Mouse (Mus musculus): ENCODE measurements around the gene Zfp217. TPM values are rescaled to one million over a fixed set of nuclear protein-coding genes. Genes with fewer than 3 reads are reported as not detected.

Zfp217 gene
- total RNA-seq, 2 experiments from 2014 or later, result 4.1 TPM

GRCm38 (mm10) chr2:170141481-170141880 lies 6.4 kb downstream of the Zfp217 start:
- intact Hi-C loops (cut with DNase I), result no loop called here
- no peak for DNase-seq (ENCODE audit: extremely low spot score in 1 of 2, low spot score in 2 of 2)

GRCm38 (mm10) chr2:170139411-170140046 lies 8.4 kb downstream of the Zfp217 start:
- no peak for DNase-seq (ENCODE audit: extremely low spot score in 1 of 2, low spot score in 2 of 2)
- intact Hi-C loops (cut with DNase I), result no loop called here

- no peak for DNase-seq (ENCODE audit: extremely low spot score in 1 of 2, low spot score in 2 of 2)
- intact Hi-C loops (cut with DNase I), result no loop called here
These were observed 11.0 kb downstream of the Zfp217 start for GRCm38 (mm10) chr2:170136928-170137327.

GRCm38 (mm10) chr2:170135820-170136219 lies 12.1 kb downstream of the Zfp217 start:
- intact Hi-C loops (cut with DNase I), result no loop called here
- DNase-seq (ENCODE audit: extremely low spot score in 1 of 2, low spot score in 2 of 2), result no peak

- DNase-seq (ENCODE audit: extremely low spot score in 1 of 2, low spot score in 2 of 2), result no peak
- intact Hi-C loops (cut with DNase I), result loop anchor here (5.0 kb wide), 2 partner anchors 83 to 373 kb away; no protein-coding TSS in a partner anchor
These were observed 13.7 kb downstream of the Zfp217 start for GRCm38 (mm10) chr2:170134026-170134690.

- intact Hi-C loops (cut with DNase I), result loop anchor here (5.0 kb wide), 2 partner anchors 84 to 374 kb away; no protein-coding TSS in a partner anchor
- peak; percentile 51 to 80 for DNase-seq (ENCODE audit: extremely low spot score in 1 of 2, low spot score in 2 of 2)
These were observed 14.7 kb downstream of the Zfp217 start for GRCm38 (mm10) chr2:170133093-170133731.

- no peak for DNase-seq (ENCODE audit: extremely low spot score in 1 of 2, low spot score in 2 of 2)
- intact Hi-C loops (cut with DNase I), result loop anchor here (5.0 kb wide), 2 partner anchors 85 to 375 kb away; no protein-coding TSS in a partner anchor
These were observed 15.2 kb downstream of the Zfp217 start for GRCm38 (mm10) chr2:170132716-170133092.

- no peak for DNase-seq (ENCODE audit: extremely low spot score in 1 of 2, low spot score in 2 of 2)
- intact Hi-C loops (cut with DNase I), result loop anchor here (5.0 kb wide), 2 partner anchors 85 to 375 kb away; no protein-coding TSS in a partner anchor
These were observed 15.9 kb downstream of the Zfp217 start for GRCm38 (mm10) chr2:170131981-170132460.

- intact Hi-C loops (cut with DNase I), result loop anchor here (5.0 kb wide), 2 partner anchors 86 to 376 kb away; no protein-coding TSS in a partner anchor
These were observed 16.9 kb downstream of the Zfp217 start for GRCm38 (mm10) chr2:170130780-170131645.

GRCm38 (mm10) chr2:170129923-170130779 lies 17.8 kb downstream of the Zfp217 start:
- DNase-seq (ENCODE audit: extremely low spot score in 1 of 2, low spot score in 2 of 2), result peak in 1 of 2 experiments; percentile 51
- intact Hi-C loops (cut with DNase I), result loop anchor here (5.0 kb wide), 2 partner anchors 87 to 377 kb away; no protein-coding TSS in a partner anchor

More at GRCm38 (mm10) chr2:170130780-170131645, 16.9 kb downstream of the Zfp217 start:
- DNase-seq (ENCODE audit: extremely low spot score in 1 of 2, low spot score in 2 of 2), result peak; percentile 58 to 91

- intact Hi-C loops (cut with DNase I), result no loop called here
- DNase-seq (ENCODE audit: extremely low spot score in 1 of 2, low spot score in 2 of 2), result no peak
These were observed 18.5 kb downstream of the Zfp217 start for GRCm38 (mm10) chr2:170129248-170129922.

- intact Hi-C loops (cut with DNase I), result no loop called here
- no peak for DNase-seq (ENCODE audit: extremely low spot score in 1 of 2, low spot score in 2 of 2)
These were observed 19.2 kb downstream of the Zfp217 start for GRCm38 (mm10) chr2:170128461-170129247.

GRCm38 (mm10) chr2:170127523-170127922 lies 20.4 kb downstream of the Zfp217 start:
- DNase-seq (ENCODE audit: extremely low spot score in 1 of 2, low spot score in 2 of 2), result no peak
- intact Hi-C loops (cut with DNase I), result no loop called here

- DNase-seq (ENCODE audit: extremely low spot score in 1 of 2, low spot score in 2 of 2), result no peak
- intact Hi-C loops (cut with DNase I), result no loop called here
These were observed 21.6 kb downstream of the Zfp217 start for GRCm38 (mm10) chr2:170126266-170126665.

GRCm38 (mm10) chr2:170122197-170122596 lies 25.7 kb downstream of the Zfp217 start:
- DNase-seq (ENCODE audit: extremely low spot score in 1 of 2, low spot score in 2 of 2), result no peak
- intact Hi-C loops (cut with DNase I), result no loop called here
